Mouse (Mus musculus) liver, embryonic 15.5 days (tissue): ENCODE measurements around the gene 4930455H04Rik. TPM values are rescaled to one million over a fixed set of nuclear protein-coding genes. Genes with fewer than 3 reads are reported as not detected.

Source experiments
- ATAC-seq: fragments of 200-750 bp; cut with Nextera tagmentation; 2 replicates; pipeline ENCODE4 v1.8.0; 2017; ENCODE audit warnings: moderate number of reproducible peaks, mild to moderate bottlenecking, moderate library complexity; ENCODE audit not compliant: insufficient read depth
- H3K27ac ChIP-seq: fragments of 300-500 bp; sonication (generic); replicated peaks from 2 replicates; pipeline ENCODE4 v1.5.1; 2015; ENCODE audit warnings: mild to moderate bottlenecking, inconsistent platforms
- H3K27me3 ChIP-seq: fragments of 300-500 bp; sonication (generic); 2 replicates; pipeline ENCODE4 v1.6.1; 2015; ENCODE audit warnings: mild to moderate bottlenecking, inconsistent platforms
- H3K36me3 ChIP-seq: fragments of 300-500 bp; sonication (generic); replicated peaks from 2 replicates; pipeline ENCODE4 v1.6.1; 2015; ENCODE audit warnings: moderate library complexity, mild to moderate bottlenecking, inconsistent platforms
- H3K4me1 ChIP-seq: fragments of 300-500 bp; sonication (generic); replicated peaks from 2 replicates; pipeline ENCODE4 v1.6.1; 2015; ENCODE audit warnings: inconsistent platforms
- H3K4me2 ChIP-seq: fragments of 300-500 bp; sonication (generic); 2 replicates; pipeline ENCODE4 v1.6.1; 2015; ENCODE audit warnings: moderate library complexity, mild to moderate bottlenecking, inconsistent platforms
- H3K4me3 ChIP-seq: fragments of 300-500 bp; sonication (generic); replicated peaks from 2 replicates; pipeline ENCODE4 v1.5.1; 2015; ENCODE audit warnings: mild to moderate bottlenecking, inconsistent platforms
- H3K9ac ChIP-seq: fragments of 300-500 bp; sonication (generic); 2 replicates; pipeline ENCODE4 v1.6.1; 2015; ENCODE audit warnings: moderate library complexity, mild to moderate bottlenecking, inconsistent platforms
- H3K9me3 ChIP-seq: fragments of 300-500 bp; sonication (generic); replicated peaks from 2 replicates; pipeline ENCODE4 v1.6.1; 2016; ENCODE audit warnings: inconsistent platforms
- WGBS: fragments of 180-500 bp; shearing (Covaris S2); methylation state at CpG from one replicate; pipeline ENCODE4 v1.1.7; 2015; ENCODE audit warnings: mixed read lengths; ENCODE audit not compliant: insufficient replicate concordance; 5-methylcytosine and 5-hydroxymethylcytosine counted together
- polyA plus RNA-seq: library from polyadenylated mRNA; unstranded; fragments of >200 nt; fragmentation: Nextera tagmentation; extraction: Ambion mirVana; gene quantifications from 2 replicates; pipeline ENCODE4 v1.2.1, GENCODE M21; 2015

The 4930455H04Rik gene
- polyA plus RNA-seq, 1 experiment from 2014 or later = not detected

DNA sequence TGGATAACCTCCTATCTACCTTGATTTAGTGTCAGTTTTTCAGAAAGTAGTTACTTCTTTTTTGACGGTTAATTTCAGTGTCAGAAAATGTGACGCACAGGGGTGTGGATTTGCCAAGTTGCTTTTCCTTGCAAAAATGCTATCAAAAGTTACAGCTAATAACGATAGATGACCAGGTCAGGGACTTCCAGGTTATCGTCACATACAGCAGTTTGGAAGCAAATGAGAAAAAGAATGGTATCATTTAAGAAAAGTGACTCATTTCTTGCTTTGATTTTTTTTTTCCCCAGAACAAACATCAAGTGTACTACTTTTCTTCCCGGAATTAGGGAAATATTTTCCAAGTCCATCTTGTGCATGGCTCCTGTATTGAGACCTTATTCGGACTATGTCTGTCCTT is 631 bp upstream of the 4930455H04Rik start:
- Histone ChIP-seq H3K9ac (no peak overlapping the region), H3K4me2 (peak overlapping the region; percentile 27), H3K36me3 (no peaks in the 10 kb centered on the region), H3K4me1 (no peaks in the 10 kb centered on the region), H3K27me3 (no peaks in the 10 kb centered on the region), H3K9me3 (no peaks in the 10 kb centered on the region), H3K27ac (no peak overlapping the region), H3K4me3 (0 out of 2 replicates have a peak overlapping the region, but pooled peaks have one; percentile 7)
- 69% methylated on average over 6 of the region's 6 CpGs for WGBS
- no peak for ATAC-seq

DNA sequence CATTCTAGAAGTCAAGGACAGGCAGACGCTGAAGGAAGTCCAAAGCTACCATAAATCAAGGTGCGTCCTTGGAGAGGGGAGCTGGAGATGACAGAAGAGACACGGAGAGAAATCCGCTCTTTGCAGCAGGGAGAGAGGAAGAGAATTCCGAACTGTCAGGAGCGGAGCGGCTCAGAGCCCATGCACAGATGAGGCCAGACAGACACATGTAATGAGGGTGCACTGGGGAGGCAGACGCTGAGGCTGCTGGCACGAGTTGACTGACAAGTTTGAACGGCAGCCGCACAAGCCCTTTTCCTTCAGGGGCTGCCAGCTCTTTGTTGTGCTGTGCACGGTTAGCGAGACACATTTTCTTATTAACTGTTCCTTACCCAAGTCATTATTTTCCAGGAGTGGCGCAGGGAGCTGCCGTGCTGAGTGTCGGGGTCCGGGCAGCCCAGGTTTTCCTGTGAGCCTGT is 502 bp downstream of the 4930455H04Rik start, which contains the start of gene Palmd:
Gene Palmd (minus strand): TSS at position 448 of the 458 bp plus-strand sequence.
- no peaks in the 10 kb centered on the region for H3K36me3 ChIP-seq
- peak; percentile 34; the same call in 1 of the 2 replicates for ATAC-seq
- H3K27me3 ChIP-seq = no peaks in the 10 kb centered on the region
- H3K4me1 ChIP-seq = no peaks in the 10 kb centered on the region
- H3K9me3 ChIP-seq = no peaks in the 10 kb centered on the region
- H3K27ac ChIP-seq = 0 out of 2 replicates have a peak within 1 kb of the TSS, but pooled peaks have one; percentile 14
- 0 out of 2 replicates have a peak within 1 kb of the TSS, but pooled peaks have one; percentile 5 for H3K9ac ChIP-seq
- peak within 1 kb of the TSS; percentile 49 for H3K4me2 ChIP-seq
- 16% methylated on average over 17 of the region's 17 CpGs for WGBS
- peak within 1 kb of the TSS; percentile 42 for H3K4me3 ChIP-seq

DNA sequence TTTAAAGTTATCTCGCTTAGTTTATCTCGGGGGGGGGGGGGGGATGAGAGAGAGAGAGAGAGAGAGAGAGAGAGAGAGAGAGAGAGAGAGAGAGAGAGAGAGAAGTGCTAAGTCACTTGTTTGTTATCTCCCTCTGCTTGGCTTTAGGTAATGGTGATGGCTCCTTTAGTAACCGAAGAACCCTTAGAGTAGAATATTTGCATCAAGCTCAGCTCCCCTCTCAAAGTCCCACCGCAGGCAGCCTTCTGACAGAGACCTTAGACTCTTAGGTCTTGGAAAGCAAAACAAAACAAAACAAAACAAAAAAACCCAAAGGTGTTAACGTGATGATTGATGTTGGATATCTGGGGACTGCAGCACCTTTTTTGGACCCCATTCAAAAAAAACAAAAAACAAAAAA is 936 bp downstream of the 4930455H04Rik start:
- no peaks in the 10 kb centered on the region for H3K36me3 ChIP-seq
- 26% methylated on average over 4 of the region's 5 CpGs for WGBS
- no peaks in the 10 kb centered on the region for H3K4me1 ChIP-seq
- H3K9me3 ChIP-seq = no peaks in the 10 kb centered on the region
- no peak overlapping the region for H3K9ac ChIP-seq
- no peak for ATAC-seq
- H3K4me2 ChIP-seq = peak overlapping the region; percentile 49
- no peak overlapping the region for H3K27ac ChIP-seq
- peak overlapping the region; percentile 42; the same call in 1 of the 2 replicates for H3K4me3 ChIP-seq
- no peaks in the 10 kb centered on the region for H3K27me3 ChIP-seq

DNA sequence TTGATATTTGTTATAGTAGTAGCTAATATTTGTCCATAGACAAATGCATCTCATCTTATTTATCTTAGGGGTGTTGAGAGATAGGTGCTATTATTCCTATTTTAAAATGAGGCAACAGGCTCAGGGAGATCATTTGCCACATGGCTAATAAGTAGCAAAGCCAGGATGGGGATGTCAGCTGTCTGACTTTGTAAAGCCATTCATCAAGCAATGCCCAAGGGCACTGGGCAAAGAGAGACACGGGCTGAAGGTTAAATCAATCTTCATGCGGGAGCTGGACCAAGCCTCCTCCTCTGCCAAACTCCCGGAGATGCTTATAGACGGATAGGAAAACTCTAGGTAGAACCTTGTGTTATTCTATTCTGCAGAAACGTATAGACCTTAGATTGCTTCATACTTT is 1.7 kb downstream of the 4930455H04Rik start:
- Histone ChIP-seq H3K4me3 (no peak overlapping the region), H3K4me1 (no peaks in the 10 kb centered on the region), H3K9ac (no peak overlapping the region), H3K27me3 (no peaks in the 10 kb centered on the region), H3K36me3 (no peaks in the 10 kb centered on the region), H3K27ac (no peak overlapping the region), H3K9me3 (no peaks in the 10 kb centered on the region), H3K4me2 (no peak overlapping the region)
- no peak for ATAC-seq
- whole genome bisulfite sequencing = 66% methylated on average over 5 of the region's 5 CpGs

DNA sequence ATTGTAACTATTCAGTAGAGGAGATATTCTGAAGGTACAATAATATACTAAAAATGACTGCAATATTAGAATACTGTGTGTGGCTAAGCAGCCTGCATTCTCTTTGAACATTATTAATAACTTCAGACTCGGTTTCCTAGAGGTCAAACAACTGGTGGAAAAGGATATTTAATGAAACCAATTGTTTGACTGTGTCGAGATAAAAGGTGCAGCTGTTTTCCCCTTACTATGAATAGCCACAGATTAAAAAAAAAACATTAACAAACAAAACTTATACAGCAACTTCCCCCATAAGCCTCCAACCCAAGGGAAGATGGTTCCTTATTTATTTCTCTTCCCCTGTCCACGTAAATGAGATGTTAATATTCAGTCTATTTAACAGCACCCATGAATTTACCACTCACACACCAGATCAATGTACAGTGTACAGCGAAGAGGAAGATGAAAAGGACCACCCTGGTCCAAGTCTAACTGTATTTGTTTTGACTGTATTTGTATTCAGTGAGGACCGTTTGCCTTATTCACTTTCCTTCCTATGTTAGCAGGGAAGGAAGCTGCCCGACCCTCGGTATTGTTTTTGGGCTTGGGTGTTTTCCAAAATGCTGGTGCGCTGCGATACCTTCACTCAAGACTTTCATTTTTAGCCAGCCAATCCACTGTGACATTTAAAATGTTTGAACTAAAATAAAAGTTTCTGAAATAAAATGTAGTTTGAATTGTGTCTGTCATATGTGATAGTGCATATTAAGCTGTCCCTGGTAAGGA is 13.9 kb downstream of the 4930455H04Rik start:
- Histone ChIP-seq H3K4me1 (no peaks in the 10 kb centered on the region), H3K9me3 (no peaks in the 10 kb centered on the region), H3K4me3 (no peak overlapping the region), H3K27ac (no peak overlapping the region), H3K27me3 (no peaks in the 10 kb centered on the region), H3K36me3 (no peaks in the 10 kb centered on the region), H3K9ac (no peak overlapping the region), H3K4me2 (no peak overlapping the region)
- no peak for ATAC-seq
- 35% methylated on average over 9 of the region's 9 CpGs for WGBS

DNA sequence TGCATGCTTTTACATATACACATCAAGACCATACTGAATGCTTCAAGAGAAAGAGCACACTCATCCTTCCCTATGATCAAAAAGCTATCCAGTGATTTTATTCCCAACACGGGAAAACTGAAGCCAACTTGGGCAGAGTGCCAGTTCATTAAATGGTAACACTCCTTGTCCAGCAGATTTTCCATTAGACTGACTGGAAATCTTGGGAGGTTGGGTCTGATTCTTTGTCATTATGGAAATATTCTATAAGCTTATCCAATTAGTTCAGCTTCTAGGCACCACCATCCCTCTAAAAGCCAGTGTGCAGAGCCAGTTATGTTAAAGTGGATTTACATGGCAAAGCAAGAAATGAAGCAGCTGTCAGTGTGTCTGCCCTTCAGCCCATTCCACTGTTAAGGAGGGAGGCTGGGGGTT is 17.0 kb downstream of the 4930455H04Rik start:
- Histone ChIP-seq H3K4me2 (no peak overlapping the region), H3K9me3 (no peaks in the 10 kb centered on the region), H3K36me3 (no peaks in the 10 kb centered on the region), H3K9ac (no peak overlapping the region), H3K27ac (no peak overlapping the region), H3K4me1 (no peaks in the 10 kb centered on the region), H3K4me3 (no peak overlapping the region), H3K27me3 (no peaks in the 10 kb centered on the region)
- 55% methylated on average over 1 of the region's 1 CpGs for WGBS
- no peak for ATAC-seq

DNA sequence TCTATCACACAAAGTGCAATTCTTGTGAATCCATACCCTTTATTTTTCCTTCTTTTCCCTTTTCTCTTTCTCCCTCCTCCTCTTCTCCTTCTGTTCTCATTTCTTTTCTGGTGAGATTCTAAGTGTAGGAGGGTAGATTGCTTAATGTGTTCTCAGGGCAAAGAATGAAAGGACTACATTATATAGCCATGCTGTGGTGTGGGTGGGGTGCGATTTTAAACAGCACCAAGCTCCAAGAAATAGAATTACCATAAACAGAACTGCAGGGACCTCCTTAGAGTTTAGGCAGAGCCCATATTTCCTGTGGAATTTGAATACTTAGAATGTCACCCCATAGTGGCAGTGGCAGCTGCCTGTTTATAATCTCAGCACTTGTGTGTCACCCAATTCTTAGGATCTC is 17.7 kb downstream of the 4930455H04Rik start:
- 44% methylated on average over 1 of the region's 1 CpGs for WGBS
- no peaks in the 10 kb centered on the region for H3K27me3 ChIP-seq

DNA sequence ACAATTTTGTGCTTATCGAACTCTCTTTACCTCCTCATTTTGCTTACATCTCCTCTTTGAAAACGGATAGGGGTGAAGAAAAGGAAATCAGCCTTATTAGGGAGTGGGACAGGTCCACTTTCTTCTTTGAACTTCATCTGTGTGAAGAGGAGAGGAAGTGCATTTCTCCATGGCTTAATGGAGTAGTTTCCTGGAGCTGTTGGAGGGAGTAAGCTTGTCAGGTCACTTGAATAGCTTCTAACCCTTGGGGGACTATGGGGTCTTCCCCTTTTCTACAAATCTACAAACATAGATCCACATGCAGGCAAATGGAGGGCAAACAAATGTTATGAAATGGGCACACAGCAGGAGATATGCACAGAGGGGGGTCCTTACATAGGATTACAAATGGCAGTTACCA is 18.4 kb downstream of the 4930455H04Rik start:
- no peak for ATAC-seq
- Histone ChIP-seq H3K36me3 (no peaks in the 10 kb centered on the region), H3K4me2 (no peak overlapping the region), H3K9me3 (no peaks in the 10 kb centered on the region), H3K4me1 (no peaks in the 10 kb centered on the region), H3K27me3 (no peaks in the 10 kb centered on the region), H3K9ac (no peak overlapping the region), H3K27ac (no peak overlapping the region), H3K4me3 (no peak overlapping the region)
- 10% methylated on average over 2 of the region's 2 CpGs for WGBS

More for the DNA sequence above, 17.7 kb downstream of the 4930455H04Rik start:
- no peak overlapping the region for H3K9ac ChIP-seq
- ATAC-seq = no peak
- no peak overlapping the region for H3K4me2 ChIP-seq
- H3K9me3 ChIP-seq = no peaks in the 10 kb centered on the region
- H3K36me3 ChIP-seq = no peaks in the 10 kb centered on the region
- H3K27ac ChIP-seq = no peak overlapping the region
- no peak overlapping the region for H3K4me3 ChIP-seq
- no peaks in the 10 kb centered on the region for H3K4me1 ChIP-seq

DNA sequence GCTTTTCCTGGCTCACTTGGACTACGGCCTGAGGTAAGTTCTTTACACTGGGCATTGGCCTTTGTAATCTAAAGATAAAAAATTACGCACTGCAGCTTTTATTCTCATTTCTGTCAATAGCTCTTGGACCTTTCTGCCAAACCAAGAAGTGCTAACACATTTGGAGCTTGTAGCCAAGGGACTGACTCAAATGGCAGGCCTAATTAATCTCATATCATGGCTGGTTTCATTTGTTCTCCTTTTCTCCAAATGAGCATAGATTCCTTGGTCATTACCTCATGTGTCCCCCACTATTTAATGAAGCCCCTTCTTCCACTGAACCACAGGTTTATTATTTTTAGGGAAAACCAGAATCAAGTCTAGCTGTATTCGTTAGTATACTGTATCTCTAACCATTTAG is 20.2 kb downstream of the 4930455H04Rik start:
- WGBS = 54% methylated on average over 3 of the region's 3 CpGs
- Histone ChIP-seq H3K9me3 (no peaks in the 10 kb centered on the region), H3K27me3 (no peaks in the 10 kb centered on the region), H3K4me2 (no peak overlapping the region), H3K4me3 (no peak overlapping the region), H3K4me1 (no peaks in the 10 kb centered on the region), H3K27ac (no peak overlapping the region), H3K9ac (no peak overlapping the region), H3K36me3 (no peaks in the 10 kb centered on the region)
- ATAC-seq = no peak

DNA sequence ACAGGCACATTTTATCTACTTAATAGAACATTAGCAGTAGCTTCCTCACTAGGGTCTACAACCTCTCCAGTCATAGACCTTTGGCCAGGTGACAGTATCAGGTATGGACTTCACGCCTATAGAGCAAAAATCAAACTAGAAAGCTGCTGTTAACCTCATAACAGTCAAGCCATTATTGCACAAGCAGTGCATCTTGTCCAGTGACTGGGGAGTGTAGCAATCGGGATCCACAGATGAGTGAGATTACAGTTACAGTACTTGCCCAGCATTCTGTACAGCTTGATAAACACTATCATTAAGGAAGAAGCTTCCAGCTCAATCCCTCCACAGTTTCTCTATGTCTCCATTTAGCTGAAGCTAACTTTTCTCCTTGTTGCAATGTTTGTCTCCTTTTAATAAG is 23.1 kb downstream of the 4930455H04Rik start:
- WGBS = 47% methylated on average over 2 of the region's 2 CpGs
- Histone ChIP-seq H3K4me2 (no peak overlapping the region), H3K4me1 (no peaks in the 10 kb centered on the region), H3K4me3 (no peak overlapping the region), H3K27ac (no peak overlapping the region), H3K36me3 (no peaks in the 10 kb centered on the region), H3K9ac (no peak overlapping the region), H3K27me3 (no peaks in the 10 kb centered on the region), H3K9me3 (no peaks in the 10 kb centered on the region)
- no peak for ATAC-seq

DNA sequence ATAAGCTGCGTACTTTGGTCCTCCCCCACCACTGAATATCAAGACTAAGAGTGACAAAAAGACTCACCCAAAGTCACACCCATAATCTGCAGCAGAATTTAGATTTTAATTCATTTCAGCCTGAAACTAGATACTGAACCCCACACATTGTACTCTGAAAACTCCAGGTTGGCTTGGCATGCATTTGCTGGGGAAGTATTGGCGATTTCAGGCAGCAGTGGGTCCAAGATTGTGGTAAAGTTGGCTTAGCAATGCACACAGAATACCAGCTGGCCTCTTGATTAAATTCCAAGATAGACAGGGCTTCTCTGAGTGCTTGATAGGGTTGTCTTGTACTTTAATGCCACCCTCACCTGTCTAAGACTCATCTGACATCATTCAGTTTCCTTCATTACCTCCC is 24.9 kb downstream of the 4930455H04Rik start:
- H3K4me3 ChIP-seq = no peak overlapping the region
- no peaks in the 10 kb centered on the region for H3K27me3 ChIP-seq
- no peaks in the 10 kb centered on the region for H3K4me1 ChIP-seq
- no peak overlapping the region for H3K4me2 ChIP-seq
- H3K9ac ChIP-seq = no peak overlapping the region
- no peak overlapping the region for H3K27ac ChIP-seq
- 58% methylated on average over 2 of the region's 2 CpGs for WGBS
- H3K9me3 ChIP-seq = no peaks in the 10 kb centered on the region
- no peaks in the 10 kb centered on the region for H3K36me3 ChIP-seq
- ATAC-seq = no peak
